Mouse (Mus musculus) CH12.LX (cell line): ENCODE results near the gene Akap8. TPM values are rescaled to one million over a fixed set of nuclear protein-coding genes. Genes with fewer than 3 reads are reported as not detected.

Experiments
- DNase-seq: peaks from one replicate; pipeline ENCODE4 v3.0.0-alpha.2; 2013; ENCODE audit errors: extremely low read depth
- H3K27ac ChIP-seq: 2 replicates; pipeline ENCODE4 v1.5.1; 2012; ENCODE audit warnings: low read depth, mild to moderate bottlenecking, control low read depth, moderate library complexity; ENCODE audit not compliant: insufficient read depth
- H3K27me3 ChIP-seq: replicated peaks from 2 replicates; pipeline ENCODE3; 2012; ENCODE audit warnings: inconsistent platforms
- H3K36me3 ChIP-seq, 2 experiments: replicated peaks in 1 of 2; 2 replicates each; pipeline versions ENCODE3 to v1.6.1; 2012; ENCODE audit warnings: inconsistent platforms in 1 of 2, low read length in 1 of 2, mild to moderate bottlenecking in 1 of 2, mixed read lengths in 1 of 2, moderate library complexity in 1 of 2; ENCODE audit not compliant: control insufficient read depth in 1 of 2, insufficient read depth in 1 of 2
- H3K4me1 ChIP-seq, 2 experiments: 2 replicates each; pipeline ENCODE4 v1.6.1; 2012; ENCODE audit warnings: inconsistent platforms in 1 of 2, moderate library complexity in 1 of 2; ENCODE audit not compliant: insufficient read depth in 2 of 2, control insufficient read depth in 1 of 2
- H3K4me2 ChIP-seq: 2 replicates; pipeline ENCODE4 v1.6.1; 2012; ENCODE audit warnings: low read depth, mild to moderate bottlenecking, control low read depth; ENCODE audit not compliant: poor library complexity, insufficient read depth, severe bottlenecking
- H3K4me3 ChIP-seq, 3 experiments: fragments of 150-350 bp in 1 of 3; sonication (generic) in 1 of 3; replicated peaks in 1 of 3; 2 replicates each; pipeline versions ENCODE3 to v1.5.1; 2011 to 2012; ENCODE audit warnings: low read depth in 2 of 3, low read length in 2 of 3, mild to moderate bottlenecking in 2 of 3, moderate library complexity in 2 of 3, control low read depth in 1 of 3, improper control_type of control experiment in 1 of 3, inconsistent platforms in 1 of 3, mixed read lengths in 1 of 3; ENCODE audit not compliant: poor library complexity in 1 of 3
- H3K79me2 ChIP-seq: replicated peaks from 2 replicates; pipeline ENCODE4 v1.6.1; 2012; ENCODE audit warnings: mild to moderate bottlenecking, moderate library complexity; ENCODE audit not compliant: control insufficient read depth, poor library complexity, insufficient read depth, severe bottlenecking; ENCODE audit errors: extremely low read depth
- H3K9ac ChIP-seq: 2 replicates; pipeline ENCODE4 v1.6.1; 2012; ENCODE audit warnings: low read depth, mild to moderate bottlenecking, control low read depth, moderate library complexity; ENCODE audit not compliant: insufficient read depth
- H3K9me3 ChIP-seq: replicated peaks from 2 replicates; pipeline ENCODE3; 2012; ENCODE audit warnings: low read length, inconsistent platforms, mixed read lengths
- BHLHE40 ChIP-seq: IDR thresholded peaks from 2 replicates; pipeline ENCODE4 v1.6.1; 2011; ENCODE audit warnings: mild to moderate bottlenecking, low read depth, low read length, improper control_type of control experiment
- CTCF ChIP-seq, 2 experiments: IDR thresholded peaks in 1 of 2; conservative IDR thresholded peaks in 1 of 2; 2 replicates each; pipeline ENCODE4 v1.5.1; 2011 to 2012; ENCODE audit warnings: low read depth in 2 of 2, low read length in 2 of 2, improper control_type of control experiment in 1 of 2, inconsistent platforms in 1 of 2, mild to moderate bottlenecking in 1 of 2, moderate library complexity in 1 of 2
- E2F4 ChIP-seq: IDR thresholded peaks from 2 replicates; pipeline ENCODE4 v1.6.1; 2011; ENCODE audit warnings: low read depth, low read length, improper control_type of control experiment; ENCODE audit not compliant: insufficient replicate concordance
- EP300 ChIP-seq: IDR thresholded peaks from 2 replicates; pipeline ENCODE4 v1.6.1; 2011; ENCODE audit warnings: low read length, improper control_type of control experiment
- ETS1 ChIP-seq: conservative IDR thresholded peaks from 2 replicates; pipeline ENCODE4 v1.6.1; 2012; ENCODE audit warnings: low read depth, mild to moderate bottlenecking, inconsistent platforms, low read length, improper control_type of control experiment, moderate library complexity
- IRF4 ChIP-seq: IDR thresholded peaks from 2 replicates; pipeline ENCODE4 v1.6.1; 2014; ENCODE audit warnings: low read depth, mild to moderate bottlenecking, inconsistent platforms, low read length, improper control_type of control experiment
- KAT2A ChIP-seq: IDR thresholded peaks from 2 replicates; pipeline ENCODE4 v1.6.1; 2012; ENCODE audit warnings: low read length, improper control_type of control experiment, inconsistent platforms; ENCODE audit not compliant: insufficient replicate concordance
- MXI1 ChIP-seq: IDR thresholded peaks from 2 replicates; pipeline ENCODE4 v1.6.1; 2011; ENCODE audit warnings: mild to moderate bottlenecking, low read depth, low read length, improper control_type of control experiment
- NRF1 ChIP-seq: IDR thresholded peaks from 2 replicates; pipeline ENCODE4 v1.6.1; 2014; ENCODE audit warnings: low read depth, mild to moderate bottlenecking, inconsistent platforms, low read length, improper control_type of control experiment, moderate library complexity
- POLR2A ChIP-seq: IDR thresholded peaks from 2 replicates; pipeline ENCODE4 v1.6.1; 2011; ENCODE audit warnings: low read depth, mild to moderate bottlenecking, improper control_type of control experiment, low read length
- POLR2AphosphoS2 ChIP-seq: IDR thresholded peaks from 2 replicates; pipeline ENCODE4 v1.6.1; 2011; ENCODE audit warnings: low read depth, low read length, improper control_type of control experiment
- SMC3 ChIP-seq: IDR thresholded peaks from 2 replicates; pipeline ENCODE4 v1.6.1; 2011; ENCODE audit warnings: low read depth, low read length, improper control_type of control experiment
- UBTF ChIP-seq: IDR thresholded peaks from 2 replicates; pipeline ENCODE4 v1.6.1; 2012; ENCODE audit warnings: low read depth, mild to moderate bottlenecking, inconsistent platforms, low read length, improper control_type of control experiment, moderate library complexity
- USF1 ChIP-seq: IDR thresholded peaks from 2 replicates; pipeline ENCODE4 v1.6.1; 2014; ENCODE audit warnings: low read depth, mild to moderate bottlenecking, inconsistent platforms, low read length, improper control_type of control experiment
- USF2 ChIP-seq: conservative IDR thresholded peaks from 2 replicates; pipeline ENCODE4 v1.6.1; 2011; ENCODE audit warnings: low read depth, low read length, improper control_type of control experiment
- ZC3H11A ChIP-seq: IDR thresholded peaks from 2 replicates; pipeline ENCODE4 v1.6.1; 2012; ENCODE audit warnings: low read depth, mild to moderate bottlenecking, inconsistent platforms, low read length, improper control_type of control experiment
- ZNF384 ChIP-seq: IDR thresholded peaks from 2 replicates; pipeline ENCODE4 v1.6.1; 2012; ENCODE audit warnings: low read depth, low read length, improper control_type of control experiment, inconsistent platforms
- dilution Hi-C: fragments of 300-500 bp; cut with MboI; formaldehyde crosslinking; loops from 2 replicates; pipeline ENCODE4 v1.14.3; 2020; ENCODE audit warnings: low sequenced_read_pairs; ENCODE audit not compliant: extremely low pct_unique_long_range_greater_than_20kb, extremely low pct_ligation_motif_present
- in situ Hi-C: fragments of 300-500 bp; cut with MboI; formaldehyde crosslinking; loops from 3 replicates; pipeline ENCODE4 v1.14.3; 2019; ENCODE audit warnings: low sequenced_read_pairs, low pct_ligation_motif_present, low pct_unique_long_range_greater_than_20kb, mixed read lengths
- polyA plus RNA-seq: library from polyadenylated mRNA; unstranded; fragments of >175 nt; gene quantifications from 2 replicates; pipeline ENCODE4 v1.2.1, GENCODE M21; 2012; ENCODE audit warnings: low read depth; ENCODE audit not compliant: insufficient read length
- total RNA-seq, 2 experiments: library from RNA; depleted of rRNA; stranded (reverse); fragments of 300-350 nt in 1 of 2; fragments of >200 nt in 1 of 2; gene quantifications; 2 replicates each; pipeline ENCODE4 v1.2.3; 2012 to 2014

Gene Akap8
- total and polyA plus RNA-seq, 3 experiments, result 62.5 to 146 (median 75.2) TPM

GRCm38 (mm10) chr17:32280575-32280974 lies 40.5 kb downstream of the Akap8 start:
- DNase-seq, result no peak
- Histone ChIP-seq H3K27me3 (no peaks in the 10 kb centered on the region), H3K4me1 (peaks cover 12 to 47% of the 10 kb centered on the region in 2 experiments; a peak in 2 of 4 replicates), H3K4me2 (no peak overlapping the region), H3K27ac (no peak overlapping the region), H3K79me2 (peaks cover 88% of the 10 kb centered on the region), H3K4me3 (no peak overlapping the region), H3K36me3 (peaks cover 0 to 18% of the 10 kb centered on the region in 2 experiments), H3K9me3 (no peaks in the 10 kb centered on the region), H3K9ac (no peak overlapping the region)
- TF ChIP-seq EP300 (no peak), ZC3H11A (no peak), CTCF (conservative IDR thresholded peaks at IDR 0.05 in 1 of 2, IDR thresholded peaks at IDR 0.05 in 1 of 2; ENCODE audit: low read depth in 2 of 2, low read length in 2 of 2) (no peak), ETS1 (no peak)
- in situ Hi-C loops (no loop called here), dilution Hi-C loops (no loop called here)

- Histone ChIP-seq H3K4me2 (no peak overlapping the region), H3K36me3 (peaks cover 2 to 29% of the 10 kb centered on the region in 2 experiments), H3K9me3 (no peaks in the 10 kb centered on the region), H3K4me3 (no peak overlapping the region), H3K27me3 (no peaks in the 10 kb centered on the region), H3K9ac (no peak overlapping the region), H3K79me2 (peaks cover 92% of the 10 kb centered on the region), H3K4me1 (peaks cover 12 to 62% of the 10 kb centered on the region in 2 experiments; a peak in 2 of 4 replicates), H3K27ac (no peak overlapping the region)
- TF ChIP-seq ZNF384 (no peak), EP300 (no peak), USF1 (no peak), SMC3 (no peak), USF2 (no peak), POLR2A (no peak), UBTF (no peak), NRF1 (no peak), POLR2AphosphoS2 (no peak), BHLHE40 (no peak), MXI1 (no peak), ZC3H11A (no peak), E2F4 (no peak), ETS1 (no peak), KAT2A (no peak), IRF4 (no peak)
- in situ Hi-C loops, result no loop called here
- DNase-seq, result no peak
- dilution Hi-C loops, result no loop called here
Observed at GRCm38 (mm10) chr17:32277201-32277600, 43.8 kb downstream of the Akap8 start.
